Mouse (Mus musculus) MEL (cell line): ENCODE measurements around the gene Gpsm3. TPM values are rescaled to one million over a fixed set of nuclear protein-coding genes. Genes with fewer than 3 reads are reported as not detected.

ENCODE experiments used
- DNase-seq: peaks from one replicate; pipeline ENCODE4 v3.0.0; 2011; ENCODE audit warnings: low read depth, low spot score
- H3K27ac ChIP-seq: 2 replicates; pipeline ENCODE4 v1.5.1; 2012; ENCODE audit warnings: low read depth, mild to moderate bottlenecking, control low read depth, low read length, moderate library complexity; ENCODE audit not compliant: control insufficient read depth
- H3K27me3 ChIP-seq, 2 experiments: fragments of 150-350 bp in 1 of 2; sonication (generic) in 1 of 2; 2 replicates each; pipeline ENCODE4 v1.6.1; 2012; ENCODE audit warnings: low read length in 2 of 2, mild to moderate bottlenecking in 2 of 2, improper control_type of control experiment in 1 of 2, moderate library complexity in 1 of 2; ENCODE audit not compliant: insufficient read depth in 2 of 2, control insufficient read depth in 1 of 2
- H3K36me3 ChIP-seq, 2 experiments: 2 replicates each; pipeline ENCODE4 v1.6.1; 2012 to 2014; ENCODE audit warnings: low read length in 2 of 2, improper control_type of control experiment in 1 of 2, inconsistent platforms in 1 of 2, mild to moderate bottlenecking in 1 of 2; ENCODE audit not compliant: insufficient read depth in 2 of 2, control insufficient read depth in 1 of 2
- H3K4me1 ChIP-seq, 2 experiments: fragments of 150-350 bp in 1 of 2; sonication (generic) in 1 of 2; 2 replicates each; pipeline ENCODE4 v1.6.1; 2012; ENCODE audit warnings: low read length in 2 of 2, improper control_type of control experiment in 1 of 2, mild to moderate bottlenecking in 1 of 2; ENCODE audit not compliant: insufficient read depth in 2 of 2, control insufficient read depth in 1 of 2
- H3K4me3 ChIP-seq, 2 experiments: fragments of 150-350 bp in 1 of 2; sonication (generic) in 1 of 2; 2 replicates each; pipeline ENCODE4 v1.5.1; 2012; ENCODE audit warnings: low read depth in 2 of 2, low read length in 2 of 2, mild to moderate bottlenecking in 2 of 2, moderate library complexity in 2 of 2, control low read depth in 1 of 2, improper control_type of control experiment in 1 of 2; ENCODE audit not compliant: control insufficient read depth in 1 of 2, insufficient read depth in 1 of 2
- H3K79me2 ChIP-seq: 2 replicates; pipeline ENCODE4 v1.6.1; 2012; ENCODE audit warnings: mild to moderate bottlenecking, low read length, moderate library complexity; ENCODE audit not compliant: control insufficient read depth, poor library complexity, insufficient read depth
- H3K9ac ChIP-seq: 2 replicates; pipeline ENCODE4 v1.6.1; 2012; ENCODE audit warnings: low read depth, mild to moderate bottlenecking, control low read depth, low read length, moderate library complexity; ENCODE audit not compliant: control insufficient read depth, poor library complexity, severe bottlenecking
- H3K9me3 ChIP-seq: fragments of 150-350 bp; sonication (generic); replicated peaks from 2 replicates; pipeline ENCODE4 v1.6.1; 2012; ENCODE audit warnings: mild to moderate bottlenecking, low read length, improper control_type of control experiment, moderate library complexity; ENCODE audit not compliant: insufficient read depth
- CHD2 ChIP-seq: IDR thresholded peaks from 2 replicates; pipeline ENCODE4 v1.6.1; 2011; ENCODE audit warnings: low read length, improper control_type of control experiment
- ELF1 ChIP-seq: IDR thresholded peaks from 2 replicates; pipeline ENCODE4 v1.6.1; 2014; ENCODE audit warnings: low read depth, mild to moderate bottlenecking, inconsistent platforms, low read length, improper control_type of control experiment, moderate library complexity
- EP300 ChIP-seq, 2 experiments: IDR thresholded peaks; 2 replicates each; pipeline ENCODE4 v1.6.1; 2011; ENCODE audit warnings: improper control_type of control experiment in 2 of 2, low read length in 2 of 2, low read depth in 1 of 2, mild to moderate bottlenecking in 1 of 2
- ETS1 ChIP-seq: IDR thresholded peaks from 2 replicates; pipeline ENCODE4 v1.6.1; 2012; ENCODE audit warnings: low read depth, mild to moderate bottlenecking, inconsistent platforms, low read length, improper control_type of control experiment, moderate library complexity
- GATA1 ChIP-seq: IDR thresholded peaks from 2 replicates; pipeline ENCODE4 v1.6.1; 2011; ENCODE audit warnings: low read depth, low read length, improper control_type of control experiment
- HCFC1 ChIP-seq: IDR thresholded peaks from 2 replicates; pipeline ENCODE4 v1.6.1; 2012; ENCODE audit warnings: low read depth, mild to moderate bottlenecking, inconsistent platforms, low read length, improper control_type of control experiment, moderate library complexity
- KAT2A ChIP-seq: conservative IDR thresholded peaks from 2 replicates; pipeline ENCODE4 v1.6.1; 2012; ENCODE audit warnings: low read depth, low read length, improper control_type of control experiment, inconsistent platforms
- MAX ChIP-seq: IDR thresholded peaks from 2 replicates; pipeline ENCODE4 v1.6.1; 2011; ENCODE audit warnings: low read length, improper control_type of control experiment
- MAZ ChIP-seq: IDR thresholded peaks from 2 replicates; pipeline ENCODE4 v1.6.1; 2012; ENCODE audit warnings: low read depth, mild to moderate bottlenecking, inconsistent platforms, low read length, improper control_type of control experiment
- MXI1 ChIP-seq: IDR thresholded peaks from 2 replicates; pipeline ENCODE4 v1.6.1; 2011; ENCODE audit warnings: mild to moderate bottlenecking, low read depth, low read length, improper control_type of control experiment
- MYC ChIP-seq: IDR thresholded peaks from 2 replicates; pipeline ENCODE4 v1.6.1; 2011; ENCODE audit warnings: low read depth, mild to moderate bottlenecking, low read length, improper control_type of control experiment, moderate library complexity
- NRF1 ChIP-seq: IDR thresholded peaks from 2 replicates; pipeline ENCODE4 v1.6.1; 2014; ENCODE audit warnings: low read depth, mild to moderate bottlenecking, inconsistent platforms, low read length, improper control_type of control experiment, moderate library complexity; ENCODE audit not compliant: poor library complexity, insufficient read depth, severe bottlenecking
- POLR2A ChIP-seq, 2 experiments: IDR thresholded peaks; 2 replicates each; pipeline ENCODE4 v1.6.1; 2011 to 2012; ENCODE audit warnings: low read length in 2 of 2, mild to moderate bottlenecking in 2 of 2, control low read depth in 1 of 2, improper control_type of control experiment in 1 of 2, low read depth in 1 of 2, moderate library complexity in 1 of 2; ENCODE audit not compliant: control insufficient read depth in 1 of 2, insufficient read depth in 1 of 2, poor library complexity in 1 of 2
- POLR2AphosphoS5 ChIP-seq: IDR thresholded peaks from 2 replicates; pipeline ENCODE4 v1.6.1; 2012; ENCODE audit warnings: low read depth, borderline replicate concordance, mild to moderate bottlenecking, inconsistent platforms, low read length, moderate library complexity, mixed read lengths
- SIN3A ChIP-seq: IDR thresholded peaks from 2 replicates; pipeline ENCODE4 v1.6.1; 2012; ENCODE audit warnings: low read length, improper control_type of control experiment, inconsistent platforms
- TBP ChIP-seq: IDR thresholded peaks from 2 replicates; pipeline ENCODE4 v1.8.0; 2011; ENCODE audit warnings: low read depth, low read length, improper control_type of control experiment
- TCF12 ChIP-seq: IDR thresholded peaks from 2 replicates; pipeline ENCODE4 v1.6.1; 2014; ENCODE audit warnings: low read depth, mild to moderate bottlenecking, inconsistent platforms, low read length, improper control_type of control experiment, moderate library complexity
- USF1 ChIP-seq: IDR thresholded peaks from 2 replicates; pipeline ENCODE4 v1.6.1; 2014; ENCODE audit warnings: low read depth, mild to moderate bottlenecking, inconsistent platforms, low read length, improper control_type of control experiment, moderate library complexity
- USF2 ChIP-seq, 2 experiments: IDR thresholded peaks; 2 replicates each; pipeline ENCODE4 v1.6.1; 2011 to 2012; ENCODE audit warnings: improper control_type of control experiment in 2 of 2, low read length in 2 of 2, borderline replicate concordance in 1 of 2, inconsistent platforms in 1 of 2, low read depth in 1 of 2, mild to moderate bottlenecking in 1 of 2; ENCODE audit not compliant: insufficient read depth in 1 of 2
- ZKSCAN1 ChIP-seq: IDR thresholded peaks from 2 replicates; pipeline ENCODE4 v1.6.1; 2012; ENCODE audit warnings: low read depth, mild to moderate bottlenecking, inconsistent platforms, low read length, improper control_type of control experiment, moderate library complexity
- ZNF384 ChIP-seq: IDR thresholded peaks from 2 replicates; pipeline ENCODE4 v1.6.1; 2012; ENCODE audit warnings: low read depth, mild to moderate bottlenecking, inconsistent platforms, low read length, improper control_type of control experiment
- polyA plus RNA-seq, 2 experiments: library from polyadenylated mRNA; stranded (reverse) in 1 of 2; unstranded in 1 of 2; fragments of >175 nt in 1 of 2; fragments of >200 nt in 1 of 2; gene quantifications; 2 replicates each; pipeline versions ENCODE4 v1.2.1 to v1.2.4; 2012; ENCODE audit warnings: low replicate concordance in 2 of 2, low read depth in 1 of 2; ENCODE audit not compliant: insufficient read length in 2 of 2, insufficient read depth in 1 of 2, missing spikeins in 1 of 2
- total RNA-seq: library from RNA; depleted of rRNA; stranded (reverse); fragments of 300-350 nt; gene quantifications from 2 replicates; pipeline ENCODE4 v1.2.3, GENCODE M21; 2012

Gene Gpsm3
- total and polyA plus RNA-seq, 3 experiments, result 10.6 to 37.8 TPM; not detected in 1

DNA sequence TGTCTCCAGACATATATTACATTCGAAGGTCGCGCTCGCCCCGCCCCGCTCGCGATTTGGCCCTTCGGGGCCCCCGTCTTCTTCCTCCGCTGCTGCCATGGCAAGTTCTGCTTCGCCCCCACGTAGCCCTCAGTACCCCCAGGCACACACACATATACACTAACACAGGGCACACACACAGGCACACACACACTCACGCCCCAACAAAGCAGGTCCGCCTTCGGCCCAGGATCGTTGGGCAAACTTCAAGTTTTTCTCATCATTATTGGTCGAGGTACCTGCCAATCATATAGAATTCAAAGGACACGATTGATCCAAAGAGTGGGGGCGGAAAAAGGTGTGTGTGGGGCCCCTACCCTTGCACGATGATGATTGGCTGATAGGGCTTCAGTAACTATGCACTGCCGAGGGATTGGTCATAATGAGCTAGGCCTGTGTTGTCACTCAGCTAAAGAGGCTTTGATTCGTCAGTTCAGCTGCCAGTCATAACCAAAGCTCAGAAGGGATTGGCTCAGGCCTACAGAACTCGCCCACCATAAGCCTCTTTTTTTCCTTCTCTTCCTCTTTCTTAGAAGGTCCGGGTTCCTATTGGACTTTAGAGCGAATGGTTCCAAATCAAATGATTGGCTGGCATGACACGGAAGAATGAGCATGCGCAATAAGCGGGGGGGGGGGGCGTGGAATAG, 13.9 kb downstream of the Gpsm3 start, which contains the start of gene Rnf5:
Gene Rnf5, minus strand, starts transcription at position 316 of the 686 bp plus-strand sequence.
- TF ChIP-seq ZKSCAN1 (no peak), TCF12 (0 out of 2 replicates have a peak, but pooled peaks have one; percentile 34), POLR2A (IDR thresholded peaks at IDR 0.05; ENCODE audit: control insufficient read depth in 1 of 2, insufficient read depth in 1 of 2, low read depth in 1 of 2, low read length in 2 of 2, poor library complexity in 1 of 2) (peak in 1 of 2 experiments; percentile 65; a peak in 2 of 4 replicates), CHD2 (peak; percentile 93), POLR2AphosphoS5 (no peak), USF1 (no peak), USF2 (IDR thresholded peaks at IDR 0.05; ENCODE audit: borderline replicate concordance in 1 of 2, insufficient read depth in 1 of 2, low read depth in 1 of 2, low read length in 2 of 2) (no peak), ELF1 (peak; percentile 81), HCFC1 (peak; percentile 84), MXI1 (peak; percentile 71), MAX (peak; percentile 67; the same call in 1 of the 2 replicates), ZNF384 (peak; percentile 96), MYC (peak; percentile 73), NRF1 (peak; percentile 77), SIN3A (peak; percentile 88), EP300 (IDR thresholded peaks at IDR 0.05; ENCODE audit: low read depth in 1 of 2, low read length in 2 of 2) (no peak), TBP (0 out of 2 replicates have a peak, but pooled peaks have one; percentile 28), GATA1 (0 out of 2 replicates have a peak, but pooled peaks have one; percentile 37), ETS1 (peak; percentile 30; the same call in 1 of the 2 replicates), KAT2A (peak; percentile 69), MAZ (peak; percentile 92)
- Histone ChIP-seq H3K4me1 (peaks cover 4 to 22% of the 10 kb centered on the region in 2 experiments; a peak in 3 of 4 replicates), H3K79me2 (peaks cover 46% of the 10 kb centered on the region), H3K27me3 (no peaks in the 10 kb centered on the region), H3K9me3 (no peaks in the 10 kb centered on the region), H3K36me3 (peaks cover 0 to 10% of the 10 kb centered on the region in 2 experiments; a peak in 2 of 4 replicates), H3K4me3 (peak within 1 kb of the TSS; percentile 95 to 99), H3K27ac (peak within 1 kb of the TSS; percentile 87), H3K9ac (peak within 1 kb of the TSS; percentile 98)
- DNase-seq, result peak; percentile 100
